Mouse (Mus musculus): Measurements from ENCODE around the gene Zc3h7a.
A peak's percentile ranks its signal among the peaks of the same experiment; 100 is the strongest.

The Zc3h7a gene

DNA sequence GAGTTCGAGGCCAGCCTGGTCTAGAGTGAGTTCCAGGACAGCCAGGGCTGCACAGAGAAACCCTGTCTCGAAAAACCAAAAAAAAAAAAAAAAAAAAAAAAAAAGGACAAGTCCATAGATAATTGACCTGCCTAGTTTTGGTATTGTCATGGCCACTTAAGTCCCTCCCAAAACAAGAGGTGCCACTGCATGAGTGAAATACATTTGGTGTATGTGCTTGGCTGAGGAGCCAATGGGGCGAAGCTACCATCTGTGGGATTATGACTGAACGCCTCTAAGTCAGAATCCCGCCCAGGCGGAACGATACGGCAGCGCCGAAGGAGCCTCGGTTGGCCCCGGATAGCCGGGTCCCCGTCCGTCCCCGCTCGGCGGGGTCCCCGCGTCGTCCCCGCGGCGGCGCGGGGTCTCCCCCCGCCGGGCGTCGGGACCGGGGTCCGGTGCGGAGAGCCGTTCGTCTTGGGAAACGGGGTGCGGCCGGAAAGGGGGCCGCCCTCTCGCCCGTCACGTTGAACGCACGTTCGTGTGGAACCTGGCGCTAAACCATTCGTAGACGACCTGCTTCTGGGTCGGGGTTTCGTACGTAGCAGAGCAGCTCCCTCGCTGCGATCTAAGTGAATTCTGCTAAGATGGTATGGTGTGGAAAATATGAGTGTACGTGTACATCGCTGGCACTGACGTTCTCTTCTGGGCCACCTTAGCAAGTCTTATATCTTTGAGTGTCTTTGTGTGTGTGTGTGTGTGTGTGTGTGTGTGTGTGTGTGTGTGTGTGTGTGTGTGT is 32.3 kb downstream of the Zc3h7a start:
- DNase-seq (ENCODE audit: low spot score in 2 of 2) = peak; percentile 94 to 96

DNA sequence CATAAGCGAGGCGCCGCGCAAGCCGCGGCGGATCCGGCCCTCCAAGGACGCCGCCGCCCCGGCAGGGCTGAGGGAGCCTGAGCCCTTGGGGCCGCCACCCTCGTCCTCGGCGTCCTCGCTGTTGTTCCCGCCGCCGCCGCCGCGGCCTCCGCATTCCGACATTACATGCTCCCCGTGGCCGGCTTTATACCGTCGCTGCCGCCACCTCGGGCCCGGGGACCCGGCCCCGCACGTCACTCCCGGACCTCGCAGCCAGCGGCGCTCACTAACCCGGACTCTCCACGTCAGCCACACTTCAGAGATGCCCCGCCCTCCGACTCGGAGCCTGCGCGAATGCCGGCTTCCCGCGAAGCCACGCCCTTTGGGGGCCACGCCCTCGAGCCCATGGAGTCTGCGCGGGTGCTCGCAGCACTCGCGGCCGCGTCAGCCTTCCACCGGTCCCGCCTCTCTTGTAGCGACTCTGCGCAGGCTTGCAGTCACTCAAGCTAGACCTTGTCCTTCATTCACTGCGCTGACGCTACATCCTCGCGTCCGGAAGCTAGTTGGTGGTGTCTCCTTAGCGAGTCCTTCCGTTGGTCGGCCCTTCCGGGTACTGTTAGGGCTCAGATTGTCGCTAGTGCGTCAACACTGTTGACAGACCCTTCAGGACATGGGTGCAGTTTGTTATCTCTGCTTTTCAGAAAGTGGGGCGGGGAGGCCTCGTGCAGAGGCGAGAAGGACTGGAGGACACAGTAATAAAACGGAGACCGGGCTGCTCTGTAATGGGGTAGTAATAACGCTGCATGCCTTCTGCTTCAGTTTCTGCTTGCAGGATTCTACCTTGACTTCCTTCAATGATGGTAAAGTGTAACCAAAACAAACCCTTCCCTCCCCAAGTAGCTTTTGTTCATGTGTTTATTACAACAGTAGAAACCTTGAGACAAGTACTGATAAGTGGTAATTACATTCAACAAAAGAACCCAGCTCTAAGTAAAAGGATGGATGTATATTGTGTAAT is 41.5 kb downstream of the Zc3h7a start, which contains the start of gene Txndc11:
Gene Txndc11, minus strand, starts transcription at position 303 of the 997 bp plus-strand sequence.
- peak; percentile 100 for DNase-seq (ENCODE audit: low spot score in 2 of 2)

DNA sequence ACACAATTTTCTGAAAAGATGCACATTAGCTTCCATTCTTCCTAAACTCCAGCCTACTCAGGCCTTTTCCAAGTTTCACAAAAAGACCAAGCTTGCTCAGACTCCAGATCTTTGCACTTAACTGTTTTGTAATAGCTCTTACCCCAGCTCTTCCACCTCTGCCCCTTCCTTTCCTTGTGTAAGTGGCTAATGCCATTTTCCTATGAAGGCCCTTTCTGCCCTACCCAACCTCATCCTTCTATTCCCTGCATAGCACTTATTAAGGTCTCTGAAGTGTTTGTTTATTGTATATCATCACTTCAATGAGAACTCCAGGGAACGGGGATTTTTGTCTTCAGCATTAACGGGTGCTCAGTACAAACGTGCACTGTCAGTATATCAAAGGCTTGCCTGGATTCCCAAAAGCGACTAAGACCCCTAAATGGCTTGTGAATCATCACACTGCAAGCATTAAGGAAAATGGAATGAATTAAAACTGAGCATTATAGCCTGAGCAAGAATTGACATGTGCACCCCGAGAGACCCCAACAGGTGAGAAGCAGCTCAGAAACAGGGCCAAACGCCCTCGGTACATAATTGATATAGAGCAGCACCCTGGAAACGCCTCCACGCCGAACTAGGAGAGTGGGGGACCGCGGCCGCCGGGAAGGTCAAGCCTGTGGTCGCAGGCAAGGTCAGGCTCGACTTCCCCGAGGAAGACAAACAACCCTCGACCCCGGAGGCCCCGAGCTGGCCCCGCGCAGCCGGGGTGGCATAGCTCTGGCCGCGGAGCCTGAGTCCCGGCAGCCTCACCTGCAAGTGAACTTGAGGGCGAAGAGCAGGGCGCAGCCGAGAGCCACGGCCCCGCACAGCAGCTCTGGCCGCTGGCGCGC is 42.5 kb downstream of the Zc3h7a start:
- no peak for DNase-seq (ENCODE audit: low spot score in 2 of 2)

DNA sequence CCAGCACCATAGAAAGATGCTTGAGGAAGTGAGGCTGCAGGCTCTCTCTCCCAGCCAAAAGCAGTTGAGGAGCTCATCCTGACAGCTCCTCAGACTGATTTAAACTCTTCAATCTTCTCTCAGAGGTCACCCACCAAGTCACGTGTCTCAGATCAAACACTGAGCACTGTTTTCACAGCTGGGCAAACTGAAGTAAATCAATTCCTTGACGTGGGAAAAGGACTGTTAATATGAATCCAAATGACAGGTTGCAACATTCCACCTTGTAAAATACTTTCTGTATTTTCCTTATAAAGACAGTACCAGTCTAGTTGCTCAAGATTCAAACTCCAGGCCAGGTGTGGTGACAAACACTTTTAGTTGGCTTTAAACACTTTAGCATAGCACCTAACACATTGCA is 43.4 kb downstream of the Zc3h7a start:
- DNase-seq (ENCODE audit: low spot score in 2 of 2) = no peak

DNA sequence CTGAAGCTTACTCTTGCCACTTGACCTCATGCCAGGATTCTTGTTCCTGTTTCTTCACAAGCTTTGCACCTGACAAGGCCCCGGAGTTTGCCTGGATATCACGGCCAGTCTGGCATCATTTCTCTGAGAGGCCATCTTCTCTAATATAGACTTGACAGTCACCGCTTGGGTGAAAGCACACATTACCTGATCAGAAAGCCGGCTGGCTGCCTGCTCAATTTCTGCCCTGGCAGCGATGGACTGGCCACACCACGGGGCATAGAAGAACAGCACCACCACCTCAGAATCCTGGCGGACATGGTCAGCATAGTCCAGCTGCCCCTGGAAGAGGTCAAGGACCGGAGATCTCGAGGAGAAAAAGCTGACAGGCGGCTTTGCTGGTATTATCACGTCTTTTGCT is 47.9 kb downstream of the Zc3h7a start:
- DNase-seq (ENCODE audit: low spot score in 2 of 2) = no peak

DNA sequence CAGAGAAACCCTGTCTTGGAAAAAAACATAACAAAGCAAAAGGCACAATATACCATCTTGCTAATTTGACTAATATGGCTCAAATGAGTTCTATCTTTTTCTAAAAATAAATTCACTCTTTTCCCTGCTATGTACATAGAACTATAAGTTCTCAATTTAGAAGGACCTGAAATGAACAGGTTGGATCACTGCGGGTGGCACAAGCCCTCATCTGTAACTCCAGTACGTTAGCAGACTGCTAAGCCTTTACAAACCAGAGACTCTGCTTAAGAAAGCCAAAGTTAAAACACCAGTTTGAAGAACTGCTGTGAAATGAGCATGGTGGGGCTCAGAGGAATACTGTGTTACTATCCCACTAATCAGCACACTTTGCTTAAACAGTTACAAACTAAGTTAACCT is 50.8 kb downstream of the Zc3h7a start:
- no peak for DNase-seq (ENCODE audit: low spot score in 2 of 2)

DNA sequence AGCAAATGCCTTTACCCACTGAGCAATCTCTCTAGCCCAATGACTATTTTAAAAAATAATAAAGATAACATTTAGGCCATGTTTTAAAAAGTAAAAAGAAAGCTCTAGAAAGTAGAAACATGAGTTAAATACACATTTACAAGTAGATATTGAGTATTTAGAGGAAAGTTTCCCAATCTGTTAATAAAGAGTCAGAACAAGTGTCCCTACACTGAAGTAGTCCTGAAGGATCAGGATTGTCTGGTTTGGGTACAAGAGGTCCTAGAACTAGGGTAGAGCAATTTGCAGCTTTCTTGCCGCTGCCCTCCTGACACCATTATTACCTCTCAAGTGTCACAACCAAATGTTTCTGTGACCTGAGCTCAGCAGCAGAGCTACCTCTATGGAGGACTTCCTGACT is 52.1 kb downstream of the Zc3h7a start:
- DNase-seq (ENCODE audit: low spot score in 2 of 2) = no peak

DNA sequence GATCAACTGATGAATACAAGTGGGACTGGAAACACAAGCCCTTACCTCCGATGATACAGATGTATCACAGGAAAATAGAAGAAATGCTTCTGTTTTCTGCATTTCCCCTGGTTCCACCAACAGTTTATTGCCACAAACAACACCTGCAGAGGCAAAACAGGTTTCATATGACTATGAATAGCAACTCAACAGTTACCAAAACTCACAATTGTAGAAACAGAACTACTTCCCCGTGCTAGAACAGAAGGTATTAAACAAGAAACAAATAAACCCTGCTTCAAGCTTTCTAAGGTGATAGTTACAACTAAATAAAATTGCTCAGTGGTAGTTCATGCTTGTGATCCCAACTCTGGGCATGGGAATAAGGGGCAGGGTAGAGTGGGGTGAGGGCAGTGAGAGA is 53.6 kb downstream of the Zc3h7a start:
- no peak for DNase-seq (ENCODE audit: low spot score in 2 of 2)

DNA sequence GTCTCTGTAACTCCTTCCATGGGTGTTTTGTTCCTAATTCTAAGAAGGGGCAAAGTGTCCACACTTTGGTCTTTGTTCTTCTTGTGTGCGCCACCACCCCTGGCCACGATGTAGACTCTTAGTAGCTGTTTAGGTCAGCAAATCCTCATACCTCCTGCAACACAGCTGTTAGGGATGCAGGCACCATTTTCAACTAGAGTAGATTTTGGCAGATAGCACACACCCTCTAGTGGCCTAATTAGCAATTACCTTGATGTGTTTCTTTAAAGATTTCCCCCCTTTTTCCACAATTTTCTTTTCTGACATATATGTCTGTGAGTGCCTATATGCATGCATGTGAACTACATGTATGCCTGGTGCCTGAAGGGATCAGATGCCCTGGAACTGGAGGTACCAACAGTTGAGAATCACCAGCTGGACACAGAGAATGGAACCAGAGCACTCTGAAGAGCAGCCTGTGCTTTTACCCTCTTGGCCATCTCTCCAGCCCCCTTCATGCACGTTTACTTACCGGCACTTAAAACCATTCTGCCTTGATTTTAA is 66.9 kb downstream of the Zc3h7a start:
- DNase-seq (ENCODE audit: low spot score in 2 of 2) = no peak

DNA sequence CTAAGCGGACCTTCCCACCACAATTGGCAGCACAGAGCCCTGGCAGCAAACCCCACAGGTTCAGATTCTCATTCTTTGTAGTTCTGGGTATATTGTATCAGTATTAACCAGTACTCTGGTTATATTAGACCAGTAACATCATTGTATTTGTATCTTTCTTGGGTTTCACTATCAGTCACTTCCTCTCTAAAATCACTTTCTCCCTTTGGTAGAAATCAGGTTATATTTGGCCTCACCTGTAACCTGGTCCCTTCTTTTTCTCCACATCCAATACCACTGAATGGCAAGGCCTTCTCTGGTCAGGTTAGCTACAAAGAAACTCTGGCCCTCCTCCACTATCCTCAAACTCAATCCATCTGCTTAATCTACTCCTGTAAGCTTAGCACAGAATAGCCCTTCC is 71.3 kb downstream of the Zc3h7a start:
- DNase-seq (ENCODE audit: low spot score in 2 of 2) = no peak

DNA sequence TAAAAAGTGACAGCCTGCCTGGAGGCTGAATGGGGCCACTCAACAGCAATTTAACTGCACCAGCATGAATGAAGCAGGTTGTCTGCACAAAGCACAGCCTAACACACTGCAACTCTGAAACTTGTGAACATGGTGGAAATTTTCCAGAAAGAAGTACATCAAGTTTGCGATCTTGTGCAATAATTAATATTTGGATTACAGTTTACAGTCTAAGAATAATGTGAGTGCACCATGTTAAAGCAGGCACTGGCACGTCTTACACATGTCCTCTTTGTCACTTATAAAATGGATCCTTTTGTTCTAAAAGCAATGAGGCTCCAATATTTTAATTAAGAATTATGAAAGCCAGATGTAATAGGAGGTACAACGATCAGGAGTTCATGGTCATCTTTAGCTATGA is 78.9 kb downstream of the Zc3h7a start:
- DNase-seq (ENCODE audit: low spot score in 2 of 2) = no peak

DNA sequence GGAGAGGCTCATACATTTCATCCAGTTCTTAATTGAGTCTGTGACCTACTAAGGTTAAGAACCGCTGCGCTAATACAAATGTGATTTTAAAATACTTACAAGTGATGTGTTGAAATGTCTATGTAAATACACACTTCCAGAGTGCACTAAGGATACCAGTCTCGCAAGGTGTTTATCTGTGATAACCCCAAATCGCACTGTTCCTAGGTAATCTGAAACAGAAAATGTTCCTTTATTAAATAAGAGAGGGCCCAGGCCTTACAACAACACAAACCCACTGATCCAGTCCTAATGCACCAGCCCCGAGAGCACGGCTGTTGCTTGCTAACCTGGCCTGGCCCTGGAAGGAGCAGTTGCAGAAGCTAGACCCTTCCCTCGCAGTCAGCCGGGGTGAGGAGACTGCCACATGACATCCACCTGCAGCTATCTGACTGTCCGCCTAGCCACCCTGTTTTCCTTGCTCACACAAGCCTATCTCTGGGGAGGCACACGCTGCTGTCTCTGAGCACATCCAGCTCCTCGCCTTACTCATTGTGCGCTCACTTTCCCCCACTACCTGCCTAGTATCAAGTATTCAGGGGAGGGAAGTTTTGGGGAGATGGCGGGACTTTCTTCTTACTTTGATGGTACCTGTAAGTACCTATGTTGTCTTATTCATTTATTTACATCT is 82.3 kb downstream of the Zc3h7a start:
- DNase-seq (ENCODE audit: low spot score in 2 of 2) = no peak

DNA sequence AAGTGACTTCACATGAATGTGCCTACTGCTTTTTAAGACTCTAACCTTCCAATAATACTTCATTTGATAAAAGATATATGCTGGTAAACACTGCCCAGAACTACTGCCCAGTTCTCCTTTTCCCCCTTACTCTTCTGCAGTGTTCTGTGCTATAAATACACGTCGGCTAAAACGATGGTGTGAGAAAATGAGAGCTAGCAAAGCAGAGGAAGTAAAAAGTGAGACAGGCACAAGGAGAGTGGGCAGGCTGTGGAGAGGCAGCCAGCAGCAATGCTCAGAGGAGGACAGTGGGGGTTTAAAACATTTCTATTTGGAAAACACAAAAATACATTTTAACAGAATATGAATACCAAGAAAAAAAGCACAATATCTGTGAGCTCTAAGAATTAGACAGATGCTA is 83.7 kb downstream of the Zc3h7a start:
- peak; percentile 69 to 74 for DNase-seq (ENCODE audit: low spot score in 2 of 2)

DNA sequence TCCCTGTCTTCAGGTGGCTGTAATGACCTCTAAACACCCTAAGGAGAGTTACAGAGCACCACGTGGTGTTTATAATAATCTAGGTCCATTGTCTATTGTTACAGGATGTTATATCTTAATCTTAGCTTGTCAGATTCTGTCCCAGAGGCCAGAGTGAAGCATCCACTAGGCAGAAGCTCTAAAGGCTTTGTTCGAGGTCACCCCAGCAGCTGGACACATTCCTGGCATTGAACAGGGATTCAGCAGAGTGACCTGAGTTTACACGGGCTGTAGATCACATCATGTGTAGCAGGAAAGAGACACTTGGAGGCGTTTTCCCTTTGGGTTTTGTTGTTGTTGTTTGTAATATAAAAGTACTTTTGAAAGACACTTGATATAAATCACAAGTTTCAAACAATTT is 84.1 kb downstream of the Zc3h7a start:
- DNase-seq (ENCODE audit: low spot score in 2 of 2) = no peak

DNA sequence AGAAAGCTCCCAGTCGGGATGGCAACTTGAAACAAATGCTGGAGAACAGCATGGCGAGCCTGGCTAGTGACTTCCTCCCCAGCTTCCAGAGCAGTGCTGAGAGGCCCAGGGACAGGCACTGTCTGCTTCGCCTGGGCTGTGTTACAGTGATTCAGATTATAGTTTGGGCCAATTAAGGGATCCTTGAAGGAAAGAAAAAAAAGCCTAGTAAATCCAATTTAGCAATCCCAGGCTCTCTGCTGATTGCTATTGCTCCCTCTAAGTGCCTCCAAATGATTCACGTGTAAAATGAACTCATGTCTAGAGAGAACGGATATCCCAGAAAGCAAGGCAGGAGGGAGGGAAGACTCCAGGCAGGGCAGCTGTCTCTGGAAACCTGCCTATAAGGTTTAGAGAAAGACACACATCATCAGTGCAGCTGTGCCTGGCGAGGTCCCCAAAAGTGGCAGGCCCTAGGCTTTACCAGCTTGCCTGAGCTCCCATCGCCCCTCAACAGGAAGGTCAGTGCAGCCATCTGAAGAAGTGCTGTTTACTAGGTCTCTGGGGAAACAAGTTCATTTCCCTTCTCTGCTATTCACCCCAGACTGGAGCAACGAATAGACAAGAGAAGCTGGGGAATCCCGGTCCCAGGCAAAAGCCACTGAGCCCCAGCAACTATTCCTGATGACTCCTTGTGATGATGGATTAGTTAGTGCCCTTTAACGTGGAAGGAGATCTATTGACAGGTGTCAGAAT is 85.2 kb downstream of the Zc3h7a start:
- DNase-seq (ENCODE audit: low spot score in 2 of 2) = peak; percentile 79 to 84

DNA sequence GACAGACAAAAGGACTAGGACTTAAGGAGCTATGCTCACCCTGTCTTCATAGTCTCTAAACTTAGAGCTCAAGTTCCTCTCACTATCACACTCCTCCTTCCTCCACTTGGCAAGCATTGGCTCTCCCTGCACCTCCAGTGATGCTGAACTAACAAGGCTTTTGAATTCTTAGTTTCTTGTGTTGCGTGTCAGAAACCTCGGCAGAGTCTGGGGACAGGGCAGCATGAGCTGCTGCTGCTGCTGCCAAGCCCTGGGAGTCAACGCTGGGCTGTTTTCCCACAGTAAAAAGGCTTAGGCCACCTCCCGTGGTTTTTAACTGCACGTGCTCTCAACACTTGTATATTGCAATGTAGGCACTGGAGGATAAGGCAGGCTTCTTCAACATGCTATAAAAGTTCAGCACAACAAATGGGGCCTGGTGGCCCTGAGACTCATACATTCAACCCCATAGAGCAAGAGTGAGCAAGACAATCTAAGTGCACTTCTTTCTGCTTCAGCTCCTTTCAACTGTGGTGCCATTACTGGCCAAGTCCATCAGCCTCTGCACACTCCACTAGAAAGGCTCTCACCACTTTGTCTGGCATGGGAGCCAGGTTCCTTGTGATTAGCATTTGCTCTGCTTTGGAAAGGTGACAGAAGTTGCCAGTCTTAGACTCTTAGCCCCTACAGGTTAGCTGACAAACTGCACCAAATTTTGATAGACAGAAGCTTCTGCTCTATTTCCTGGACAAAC is 89.2 kb downstream of the Zc3h7a start:
- no peak for DNase-seq (ENCODE audit: low spot score in 2 of 2)

Data from spleen, postnatal 36 days (tissue).